Mouse (Mus musculus): Measurements from ENCODE around the gene Urad. TPM values are rescaled to one million over a fixed set of nuclear protein-coding genes. Genes with fewer than 3 reads are reported as not detected.

Urad gene
- not detected for polyA plus RNA-seq (2015; fragmentation: Illumina TruSeq; extraction: RNeasy Lipid Tissue Mini Kit (QIAGEN cat#74804); ENCODE audit: insufficient read depth, low replicate concordance)

DNA sequence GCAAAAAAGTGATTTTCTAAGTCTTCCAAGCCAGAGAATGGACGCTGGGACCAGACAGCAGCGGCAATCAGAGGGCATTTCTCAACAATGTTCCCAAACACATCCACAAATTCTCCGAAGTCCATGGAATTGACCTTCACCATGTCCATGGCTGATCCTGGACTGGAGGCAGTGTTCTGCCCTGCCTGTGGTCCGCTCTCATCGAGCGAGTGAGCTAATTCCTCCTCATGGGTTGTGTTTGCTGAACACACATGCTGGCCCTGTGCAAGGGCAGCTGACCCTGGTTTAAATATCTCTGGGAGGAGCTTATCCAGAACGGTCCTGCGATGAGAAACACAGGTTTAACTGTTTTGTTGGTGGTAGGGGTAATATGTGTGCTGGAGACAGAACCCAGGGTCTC, at the start of gene Urad:
Urad (minus strand) TSS at position 258 of the 400 bp plus-strand sequence.

DNA sequence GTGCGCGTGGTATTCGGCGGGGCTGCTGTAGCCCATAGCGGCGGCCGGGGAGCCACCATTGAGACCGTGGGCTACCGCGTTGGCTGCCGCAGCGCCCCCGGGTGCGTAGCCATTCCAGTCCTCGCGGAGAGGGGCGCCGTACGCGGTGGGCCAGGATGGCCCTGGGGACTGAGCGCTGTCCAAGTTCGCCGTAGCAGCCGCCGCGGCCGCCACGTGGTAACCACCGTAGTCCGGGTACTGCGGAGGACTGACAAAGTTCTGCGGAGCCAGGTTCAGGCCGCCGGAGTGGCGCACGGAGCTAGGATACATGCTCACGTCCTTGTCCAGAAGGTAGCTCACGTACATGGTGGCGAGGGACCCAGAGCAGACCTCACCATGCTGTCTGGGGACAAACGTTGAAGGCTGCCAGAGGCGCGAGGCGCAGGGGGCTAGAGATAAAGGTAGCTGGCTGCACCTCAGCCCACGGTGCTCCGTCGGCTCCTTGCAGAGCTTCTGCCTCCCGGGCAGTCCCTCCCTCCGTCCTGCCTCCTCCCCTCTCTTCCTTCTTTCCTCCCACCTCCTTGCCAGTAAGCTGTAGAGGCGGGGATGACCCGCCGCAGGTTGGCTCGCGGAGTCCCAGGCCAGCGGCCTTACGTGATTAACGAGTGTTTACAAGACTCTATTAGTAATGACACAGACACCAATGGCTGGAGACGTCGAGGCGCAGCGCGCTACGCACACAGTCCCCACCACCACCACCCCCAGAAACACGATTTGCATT, 15.4 kb downstream of the Urad start, which contains the start of gene Cdx2:
Cdx2 (minus strand) TSS at position 633 of the 760 bp plus-strand sequence.

GRCm38 (mm10) chr5:147269926-147270672, 52.1 kb downstream of the Urad start, which contains the start of gene Pdx1:
TSS of gene Pdx1 (plus strand) at chr5:147269959.

Other genes with a start within 250 kb of the Urad start
- 12.1 TPM for gene Lnx2, start 245.9 kb downstream of the Urad start, polyA plus RNA-seq (2015; fragmentation: Illumina TruSeq; extraction: RNeasy Lipid Tissue Mini Kit (QIAGEN cat#74804); ENCODE audit: insufficient read depth, low replicate concordance)
- 135 TPM for gene Polr1d, start 245.4 kb downstream of the Urad start, polyA plus RNA-seq (2015; fragmentation: Illumina TruSeq; extraction: RNeasy Lipid Tissue Mini Kit (QIAGEN cat#74804); ENCODE audit: insufficient read depth, low replicate concordance)
- not detected for gene Gsx1, start 133.7 kb downstream of the Urad start, polyA plus RNA-seq (2015; fragmentation: Illumina TruSeq; extraction: RNeasy Lipid Tissue Mini Kit (QIAGEN cat#74804); ENCODE audit: insufficient read depth, low replicate concordance)
- gene Pdx1, start 52.5 kb downstream of the Urad start, polyA plus RNA-seq (2015; fragmentation: Illumina TruSeq; extraction: RNeasy Lipid Tissue Mini Kit (QIAGEN cat#74804); ENCODE audit: insufficient read depth, low replicate concordance) = not detected
- gene Cdx2, start 15.2 kb downstream of the Urad start, polyA plus RNA-seq (2015; fragmentation: Illumina TruSeq; extraction: RNeasy Lipid Tissue Mini Kit (QIAGEN cat#74804); ENCODE audit: insufficient read depth, low replicate concordance) = not detected
- 36.3 TPM for gene Flt3, start 78.0 kb upstream of the Urad start, polyA plus RNA-seq (2015; fragmentation: Illumina TruSeq; extraction: RNeasy Lipid Tissue Mini Kit (QIAGEN cat#74804); ENCODE audit: insufficient read depth, low replicate concordance)
- gene Pan3, start 107.7 kb upstream of the Urad start, polyA plus RNA-seq (2015; fragmentation: Illumina TruSeq; extraction: RNeasy Lipid Tissue Mini Kit (QIAGEN cat#74804); ENCODE audit: insufficient read depth, low replicate concordance) = 197 TPM

All from spleen, adult 10 weeks (tissue).